Comparison of ENCODE assay signal across 14 mouse cellular contexts in the genomic region with DNA sequence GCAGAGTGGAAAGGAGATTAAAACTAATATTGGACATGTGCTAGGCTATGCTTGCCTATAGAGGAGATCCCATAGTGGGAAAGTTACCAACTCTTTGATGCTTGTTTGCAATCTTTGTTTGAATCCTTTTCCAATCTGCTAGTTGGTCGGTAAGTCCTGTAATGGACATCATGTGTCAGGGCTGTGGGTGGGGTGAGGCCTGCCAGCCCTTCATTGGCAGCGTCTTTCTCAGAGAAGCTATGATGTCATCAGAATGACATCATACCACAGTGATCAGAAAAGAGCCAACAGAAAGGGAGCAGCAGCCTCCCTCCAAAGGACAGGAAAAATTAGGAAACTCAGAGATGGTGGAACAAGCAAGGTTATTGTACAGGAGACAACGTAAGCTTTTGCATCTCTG.
"Had no signal": no experiment of that assay in that cellular context is flagged by ENCODE, and none has a peak within 500 bp of the region (broad histone marks: within the 10 kb centered on the region; RNA-seq: fewer than 3 reads in every experiment).

No protein-coding gene starts in this region.

- H3K4me2 ChIP-seq: lung, embryonic 15.5 days; midbrain, embryonic 11.5 days; midbrain, embryonic 13.5 days; midbrain, embryonic 15.5 days; neural tube, embryonic 12.5 days; stomach, embryonic 15.5 days had no signal

- H3K9me3 ChIP-seq: lung, embryonic 15.5 days; megakaryocyte, embryonic 14.5 days; midbrain, embryonic 13.5 days; midbrain, embryonic 15.5 days; neural tube, embryonic 12.5 days; stomach, embryonic 15.5 days had no signal

- H3K27me3 ChIP-seq: lung, embryonic 15.5 days; megakaryocyte, embryonic 14.5 days; midbrain, embryonic 13.5 days; midbrain, embryonic 15.5 days; neural tube, embryonic 12.5 days; stomach, embryonic 15.5 days had no signal

- H3K4me3 ChIP-seq: lung, embryonic 15.5 days; megakaryocyte, embryonic 14.5 days; midbrain, embryonic 13.5 days; midbrain, embryonic 15.5 days; neural tube, embryonic 12.5 days; stomach, embryonic 15.5 days had no signal

- H3K4me1 ChIP-seq: megakaryocyte, embryonic 14.5 days; midbrain, embryonic 13.5 days; midbrain, embryonic 15.5 days; neural tube, embryonic 12.5 days; stomach, embryonic 15.5 days had no signal

- H3K27ac ChIP-seq: macrophage; midbrain, embryonic 13.5 days; midbrain, embryonic 15.5 days; neural tube, embryonic 12.5 days; stomach, embryonic 15.5 days had no signal

- DNase-seq: liver, postnatal 0 days; lung, postnatal 10 days; right cerebral cortex, postnatal 14 days; thymus, adult 2 months; thymus, postnatal 25 days; thymus, postnatal 4 days had no signal

- H3K36me3 ChIP-seq: lung, embryonic 15.5 days had no signal

- H3K9ac ChIP-seq: liver, postnatal 0 days; lung, embryonic 15.5 days; midbrain, embryonic 13.5 days; midbrain, embryonic 15.5 days; neural tube, embryonic 12.5 days; stomach, embryonic 15.5 days had no signal

- ATAC-seq: liver, postnatal 0 days; midbrain, embryonic 13.5 days; midbrain, embryonic 15.5 days had no signal
